Mouse (Mus musculus): ENCODE data around the gene Pabpc4. TPM values are rescaled to one million over a fixed set of nuclear protein-coding genes. Genes with fewer than 3 reads are reported as not detected.
A peak's percentile ranks its signal among the peaks of the same experiment; 100 is the strongest.
"Not testable (repeated sequence)": the region's sequence is repeated elsewhere in the genome, so short reads cannot be mapped to it uniquely, and the experiment has no call there.

The Pabpc4 gene
- polyA plus RNA-seq, 1 experiment from 2014 or later: 56.2 TPM

- Histone ChIP-seq H3K9me3 (ENCODE audit: control insufficient read depth, low read length) (no peaks in the 10 kb centered on the region), H3K27ac (replicated peaks; ENCODE audit: low read depth, low read length) (no peak within 1 kb of the TSS), H3K9ac (ENCODE audit: low read length) (no peak within 1 kb of the TSS), H3K36me3 (ENCODE audit: control insufficient read depth, insufficient read depth, low read length) (no peaks in the 10 kb centered on the region), H3K4me2 (ENCODE audit: low read depth, severe bottlenecking) (peak within 1 kb of the TSS; percentile 37), H3K4me1 (ENCODE audit: control insufficient read depth, insufficient read depth, low read length) (no peaks in the 10 kb centered on the region), H3K4me3 (ENCODE audit: low read depth, low read length) (peak within 1 kb of the TSS; percentile 10; the same call in 1 of the 2 replicates), H3K27me3 (ENCODE audit: control insufficient read depth, insufficient read depth, low read length) (peaks cover 8% of the 10 kb centered on the region)
- DNase-seq (ENCODE audit: low spot score): no peak
- no peak for ATAC-seq (ENCODE audit: insufficient number of reproducible peaks, low FRiP score, low TSS enrichment, low read depth)
- 9% methylated on average over 13 of the region's 13 CpGs for WGBS
Measured at GRCm38 (mm10) chr4:123323534-123323933, 61.4 kb downstream of the Pabpc4 start, which contains the start of gene Oxct2a. Oxct2a (minus strand) TSS chr4:123323634.

GRCm38 (mm10) chr4:123326087-123326486, 63.9 kb downstream of the Pabpc4 start:
- H3K9me3 ChIP-seq (ENCODE audit: control insufficient read depth, low read length): no peaks in the 10 kb centered on the region
- H3K36me3 ChIP-seq (ENCODE audit: control insufficient read depth, insufficient read depth, low read length): no peaks in the 10 kb centered on the region
- ATAC-seq (ENCODE audit: insufficient number of reproducible peaks, low FRiP score, low TSS enrichment, low read depth): no peak
- H3K4me3 ChIP-seq (ENCODE audit: low read depth, low read length): no peak overlapping the region
- no peak overlapping the region for H3K9ac ChIP-seq (ENCODE audit: low read length)
- no peak overlapping the region for H3K4me2 ChIP-seq (ENCODE audit: low read depth, severe bottlenecking)
- no peak for DNase-seq (ENCODE audit: low spot score)
- peaks cover 8% of the 10 kb centered on the region for H3K27me3 ChIP-seq (ENCODE audit: control insufficient read depth, insufficient read depth, low read length)
- WGBS: 82% methylated on average over 3 of the region's 3 CpGs
- no peak overlapping the region for H3K27ac ChIP-seq (replicated peaks; ENCODE audit: low read depth, low read length)
- no peaks in the 10 kb centered on the region for H3K4me1 ChIP-seq (ENCODE audit: control insufficient read depth, insufficient read depth, low read length)

DNA sequence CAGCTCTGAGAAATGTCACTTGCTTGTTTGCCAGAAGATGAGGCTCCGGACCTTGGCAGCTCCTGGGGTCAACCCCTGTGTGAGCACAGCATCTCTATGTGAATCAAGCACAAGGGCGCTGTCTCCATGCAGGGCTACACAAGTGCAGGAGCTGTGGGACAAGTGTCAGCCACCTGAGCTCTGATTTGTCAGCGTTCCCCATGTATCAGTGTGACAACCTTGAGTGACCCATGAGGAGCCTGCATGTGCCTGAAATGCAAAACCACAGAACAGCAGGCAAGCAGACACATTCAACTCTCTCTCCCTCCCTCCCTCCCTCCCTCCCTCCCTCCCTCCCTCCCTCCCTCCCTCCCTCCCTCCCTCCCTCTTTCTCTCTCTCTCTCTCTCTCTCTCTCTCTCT, 65.5 kb downstream of the Pabpc4 start:
- peaks cover 7% of the 10 kb centered on the region for H3K27me3 ChIP-seq (ENCODE audit: control insufficient read depth, insufficient read depth, low read length)
- no peaks in the 10 kb centered on the region for H3K4me1 ChIP-seq (ENCODE audit: control insufficient read depth, insufficient read depth, low read length)
- no peak overlapping the region for H3K27ac ChIP-seq (replicated peaks; ENCODE audit: low read depth, low read length)
- H3K4me2 ChIP-seq (ENCODE audit: low read depth, severe bottlenecking): no peak overlapping the region
- no peaks in the 10 kb centered on the region for H3K9me3 ChIP-seq (ENCODE audit: control insufficient read depth, low read length)
- H3K4me3 ChIP-seq (ENCODE audit: low read depth, low read length): no peak overlapping the region
- DNase-seq (ENCODE audit: low spot score) (no peak), ATAC-seq (ENCODE audit: insufficient number of reproducible peaks, low FRiP score, low TSS enrichment, low read depth) (no peak)
- no peaks in the 10 kb centered on the region for H3K36me3 ChIP-seq (ENCODE audit: control insufficient read depth, insufficient read depth, low read length)
- 55% methylated on average over 3 of the region's 3 CpGs for WGBS
- H3K9ac ChIP-seq (ENCODE audit: low read length): no peak overlapping the region

- 73% methylated on average over 6 of the region's 6 CpGs for WGBS
- no peak for DNase-seq (ENCODE audit: low spot score)
- no peak for ATAC-seq (ENCODE audit: insufficient number of reproducible peaks, low FRiP score, low TSS enrichment, low read depth)
- Histone ChIP-seq H3K27me3 (ENCODE audit: control insufficient read depth, insufficient read depth, low read length) (no peaks in the 10 kb centered on the region), H3K9me3 (ENCODE audit: control insufficient read depth, low read length) (no peaks in the 10 kb centered on the region), H3K4me2 (ENCODE audit: low read depth, severe bottlenecking) (no peak overlapping the region), H3K4me3 (ENCODE audit: low read depth, low read length) (no peak overlapping the region), H3K36me3 (ENCODE audit: control insufficient read depth, insufficient read depth, low read length) (no peaks in the 10 kb centered on the region), H3K9ac (ENCODE audit: low read length) (no peak overlapping the region), H3K4me1 (ENCODE audit: control insufficient read depth, insufficient read depth, low read length) (no peaks in the 10 kb centered on the region), H3K27ac (replicated peaks; ENCODE audit: low read depth, low read length) (no peak overlapping the region)
Measured at GRCm38 (mm10) chr4:123328946-123329345, 66.8 kb downstream of the Pabpc4 start.

GRCm38 (mm10) chr4:123331326-123331725, 69.2 kb downstream of the Pabpc4 start:
- H3K27ac ChIP-seq (replicated peaks; ENCODE audit: low read depth, low read length): no peak overlapping the region
- WGBS: 69% methylated on average over 5 of the region's 5 CpGs
- no peak overlapping the region for H3K4me3 ChIP-seq (ENCODE audit: low read depth, low read length)
- no peak overlapping the region for H3K9ac ChIP-seq (ENCODE audit: low read length)
- H3K4me2 ChIP-seq (ENCODE audit: low read depth, severe bottlenecking): no peak overlapping the region
- H3K36me3 ChIP-seq (ENCODE audit: control insufficient read depth, insufficient read depth, low read length): no peaks in the 10 kb centered on the region
- ATAC-seq (ENCODE audit: insufficient number of reproducible peaks, low FRiP score, low TSS enrichment, low read depth) (no peak), DNase-seq (ENCODE audit: low spot score) (no peak)
- H3K4me1 ChIP-seq (ENCODE audit: control insufficient read depth, insufficient read depth, low read length): no peaks in the 10 kb centered on the region
- no peaks in the 10 kb centered on the region for H3K9me3 ChIP-seq (ENCODE audit: control insufficient read depth, low read length)
- H3K27me3 ChIP-seq (ENCODE audit: control insufficient read depth, insufficient read depth, low read length): no peaks in the 10 kb centered on the region

DNA sequence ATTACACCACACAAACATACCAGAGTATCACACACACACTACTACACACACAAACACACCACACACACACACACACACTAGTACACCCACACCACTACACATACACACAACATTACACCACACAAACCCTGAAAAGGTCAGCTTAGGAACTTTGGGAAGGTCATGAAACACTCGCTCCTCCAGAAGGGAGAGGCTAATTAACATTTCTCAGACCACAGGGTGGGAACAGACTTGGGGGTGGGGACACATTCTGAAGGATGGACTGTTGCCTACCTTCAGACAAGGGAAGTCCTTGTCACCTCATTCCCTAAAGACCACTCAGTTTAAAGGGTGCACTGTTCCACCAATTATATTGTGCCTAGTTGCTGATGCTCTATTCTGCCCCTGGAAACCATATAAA, 69.8 kb downstream of the Pabpc4 start:
- not testable (repeated sequence) for H3K27me3 ChIP-seq (ENCODE audit: control insufficient read depth, insufficient read depth, low read length); H3K36me3 ChIP-seq (ENCODE audit: control insufficient read depth, insufficient read depth, low read length); DNase-seq (ENCODE audit: low spot score); H3K4me3 ChIP-seq (ENCODE audit: low read depth, low read length); H3K4me1 ChIP-seq (ENCODE audit: control insufficient read depth, insufficient read depth, low read length); ATAC-seq (ENCODE audit: insufficient number of reproducible peaks, low FRiP score, low TSS enrichment, low read depth); H3K9me3 ChIP-seq (ENCODE audit: control insufficient read depth, low read length); H3K9ac ChIP-seq (ENCODE audit: low read length); H3K4me2 ChIP-seq (ENCODE audit: low read depth, severe bottlenecking); H3K27ac ChIP-seq (replicated peaks; ENCODE audit: low read depth, low read length)
- WGBS: 78% methylated on average over 1 of the region's 1 CpGs

DNA sequence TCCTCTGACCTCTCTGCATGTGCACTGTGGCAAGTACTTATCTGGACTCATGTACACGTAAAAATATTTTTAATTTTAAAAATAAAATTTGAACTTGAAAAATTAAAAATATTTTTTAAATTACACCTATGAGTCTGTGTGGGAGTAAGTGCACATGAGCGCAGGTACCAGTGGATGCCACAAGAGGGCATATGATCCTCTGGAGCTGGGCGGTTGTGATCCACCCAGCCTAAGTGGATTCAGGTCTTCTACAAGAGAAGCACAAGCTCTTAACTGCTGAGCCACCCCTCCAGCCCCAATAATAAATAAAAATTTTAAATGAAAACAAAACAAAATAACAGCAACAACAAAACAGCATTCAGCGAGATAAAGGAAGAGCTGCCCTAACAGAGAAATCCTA, 71.0 kb downstream of the Pabpc4 start:
- no peak overlapping the region for H3K27ac ChIP-seq (replicated peaks; ENCODE audit: low read depth, low read length)
- H3K9me3 ChIP-seq (ENCODE audit: control insufficient read depth, low read length): no peaks in the 10 kb centered on the region
- H3K36me3 ChIP-seq (ENCODE audit: control insufficient read depth, insufficient read depth, low read length): no peaks in the 10 kb centered on the region
- WGBS: 96% methylated on average over 4 of the region's 4 CpGs
- no peak for DNase-seq (ENCODE audit: low spot score)
- no peak for ATAC-seq (ENCODE audit: insufficient number of reproducible peaks, low FRiP score, low TSS enrichment, low read depth)
- no peaks in the 10 kb centered on the region for H3K4me1 ChIP-seq (ENCODE audit: control insufficient read depth, insufficient read depth, low read length)
- no peak overlapping the region for H3K9ac ChIP-seq (ENCODE audit: low read length)
- no peak overlapping the region for H3K4me3 ChIP-seq (ENCODE audit: low read depth, low read length)
- no peak overlapping the region for H3K4me2 ChIP-seq (ENCODE audit: low read depth, severe bottlenecking)
- no peaks in the 10 kb centered on the region for H3K27me3 ChIP-seq (ENCODE audit: control insufficient read depth, insufficient read depth, low read length)

- Histone ChIP-seq H3K4me1 (ENCODE audit: control insufficient read depth, insufficient read depth, low read length) (no peaks in the 10 kb centered on the region), H3K27ac (replicated peaks; ENCODE audit: low read depth, low read length) (no peak overlapping the region), H3K9me3 (ENCODE audit: control insufficient read depth, low read length) (no peaks in the 10 kb centered on the region), H3K27me3 (ENCODE audit: control insufficient read depth, insufficient read depth, low read length) (no peaks in the 10 kb centered on the region), H3K9ac (ENCODE audit: low read length) (no peak overlapping the region), H3K4me3 (ENCODE audit: low read depth, low read length) (no peak overlapping the region), H3K36me3 (ENCODE audit: control insufficient read depth, insufficient read depth, low read length) (no peaks in the 10 kb centered on the region), H3K4me2 (ENCODE audit: low read depth, severe bottlenecking) (no peak overlapping the region)
- no peak for ATAC-seq (ENCODE audit: insufficient number of reproducible peaks, low FRiP score, low TSS enrichment, low read depth)
- DNase-seq (ENCODE audit: low spot score): no peak
- WGBS: 52% methylated on average over 3 of the region's 3 CpGs
Measured at GRCm38 (mm10) chr4:123334177-123334576, 72.0 kb downstream of the Pabpc4 start.

DNA sequence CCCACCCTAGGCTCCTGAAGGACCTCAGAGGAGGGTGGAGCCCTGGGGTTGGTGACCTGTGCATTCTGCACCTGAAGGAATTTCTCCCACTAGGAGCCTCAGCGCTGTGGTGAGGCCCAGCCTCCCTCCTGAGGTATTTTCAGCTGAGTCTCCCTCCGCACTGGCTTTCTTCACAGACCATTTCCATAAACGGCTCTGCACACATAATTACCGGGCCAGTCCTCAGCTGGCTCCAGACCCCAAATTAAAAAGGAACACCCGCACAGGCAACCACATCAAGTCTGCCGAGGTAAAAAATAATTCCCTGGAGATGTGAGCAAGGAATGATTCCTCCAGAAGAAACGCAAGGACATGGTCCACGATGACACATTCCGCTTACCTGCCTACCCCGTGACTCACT, 73.1 kb downstream of the Pabpc4 start:
- not testable (repeated sequence) for H3K27me3 ChIP-seq (ENCODE audit: control insufficient read depth, insufficient read depth, low read length); H3K9me3 ChIP-seq (ENCODE audit: control insufficient read depth, low read length); H3K9ac ChIP-seq (ENCODE audit: low read length); H3K36me3 ChIP-seq (ENCODE audit: control insufficient read depth, insufficient read depth, low read length); H3K4me3 ChIP-seq (ENCODE audit: low read depth, low read length); H3K27ac ChIP-seq (replicated peaks; ENCODE audit: low read depth, low read length); ATAC-seq (ENCODE audit: insufficient number of reproducible peaks, low FRiP score, low TSS enrichment, low read depth); DNase-seq (ENCODE audit: low spot score); H3K4me1 ChIP-seq (ENCODE audit: control insufficient read depth, insufficient read depth, low read length); H3K4me2 ChIP-seq (ENCODE audit: low read depth, severe bottlenecking)
- 64% methylated on average over 10 of the region's 10 CpGs for WGBS
